8 mouse cellular contexts compared by ENCODE assay signal in genomic region chr1:153898989-153899730, GRCm38 (mm10). TPM values are rescaled to one million over a fixed set of nuclear protein-coding genes. Genes with fewer than 3 reads are reported as not detected.
A peak's percentile ranks its signal among the peaks of the same experiment; 100 is the strongest.
DNase-seq lines count a peak whose midpoint lies in the region; ATAC-seq and TF ChIP-seq lines count a peak whose summit lies in the region.

No protein-coding gene starts in this region.

- no peak for TF ChIP-seq CTCF in bone marrow, adult 2 months (IDR thresholded peaks at IDR 0.05; ENCODE audit: control insufficient read depth, insufficient read depth, low read length)
- no peak for TF ChIP-seq CTCF in liver, postnatal 0 days (IDR thresholded peaks at IDR 0.05; ENCODE audit: low read depth)

- TF ChIP-seq EP300 in liver, postnatal 0 days (IDR thresholded peaks at IDR 0.05; ENCODE audit: low read depth): no peak

- H3K4me2 ChIP-seq in heart, embryonic 13.5 days: peak overlapping the region; percentile 87
- peak overlapping the region; percentile 66 for H3K4me2 ChIP-seq in forebrain, embryonic 16.5 days (ENCODE audit: low read length)
- peak overlapping the region; percentile 66 for H3K4me2 ChIP-seq in liver, postnatal 0 days (ENCODE audit: low read depth, low read length)

- no peak for TF ChIP-seq POLR2A in bone marrow, adult 2 months (IDR thresholded peaks at IDR 0.05; ENCODE audit: borderline replicate concordance, control insufficient read depth, low read depth, low read length)

- WGBS in heart, embryonic 13.5 days: 15% methylated on average over 22 of the region's 22 CpGs
- 21% methylated on average over 22 of the region's 22 CpGs for WGBS in bone marrow, adult 2 months
- WGBS in forebrain, embryonic 16.5 days: 15% methylated on average over 22 of the region's 22 CpGs
- 16% methylated on average over 22 of the region's 22 CpGs for WGBS in liver, postnatal 0 days (ENCODE audit: insufficient replicate concordance)

- H3K4me3 ChIP-seq in heart, embryonic 13.5 days: peak overlapping the region; percentile 79
- H3K4me3 ChIP-seq in bone marrow, adult 2 months (replicated peaks; ENCODE audit: control insufficient read depth, low read depth, low read length): peak overlapping the region; percentile 97
- H3K4me3 ChIP-seq in forebrain, embryonic 16.5 days (replicated peaks; ENCODE audit: low read length): peak overlapping the region; percentile 83
- peak overlapping the region; percentile 91 for H3K4me3 ChIP-seq in liver, postnatal 0 days (ENCODE audit: low read depth, low read length)

- H3K9me3 ChIP-seq in heart, embryonic 13.5 days: no peaks in the 10 kb centered on the region
- no peaks in the 10 kb centered on the region for H3K9me3 ChIP-seq in forebrain, embryonic 16.5 days (ENCODE audit: control insufficient read depth, low read length)
- no peaks in the 10 kb centered on the region for H3K9me3 ChIP-seq in liver, postnatal 0 days (ENCODE audit: low read length)

- no peak for ATAC-seq in heart, embryonic 13.5 days (ENCODE audit: extremely low read depth, insufficient number of reproducible peaks, low FRiP score, low TSS enrichment)
- peak; percentile 59 for ATAC-seq in forebrain, embryonic 16.5 days
- no peak for ATAC-seq in liver, postnatal 0 days

- DNase-seq in heart, adult 18-20 months: no peak
- DNase-seq in liver, postnatal 0 days: no peak
- DNase-seq in urinary bladder, postnatal 4 days (ENCODE audit: low spot score in 2 of 2): no peak
- DNase-seq in layer of hippocampus, postnatal 36 days: no peak
- DNase-seq in layer of hippocampus, postnatal 10 days (ENCODE audit: low spot score in 2 of 2): no peak

- peak overlapping the region; percentile 97 for H3K27ac ChIP-seq in heart, embryonic 13.5 days (replicated peaks)
- H3K27ac ChIP-seq in bone marrow, adult 2 months (ENCODE audit: control insufficient read depth, insufficient read depth, low read depth, low read length, poor library complexity): peak overlapping the region; percentile 26; the same call in 1 of the 2 replicates
- peak overlapping the region; percentile 97 for H3K27ac ChIP-seq in forebrain, embryonic 16.5 days (ENCODE audit: low read length)
- H3K27ac ChIP-seq in liver, postnatal 0 days (ENCODE audit: low read depth): peak overlapping the region; percentile 98

- H3K36me3 ChIP-seq in heart, embryonic 13.5 days: peaks cover 17% of the 10 kb centered on the region
- peaks cover 6% of the 10 kb centered on the region; the same call in 1 of the 2 replicates for H3K36me3 ChIP-seq in forebrain, embryonic 16.5 days (ENCODE audit: control insufficient read depth, insufficient read depth)
- peaks cover 15% of the 10 kb centered on the region for H3K36me3 ChIP-seq in liver, postnatal 0 days (replicated peaks; ENCODE audit: insufficient read depth, low read length)

- H3K27me3 ChIP-seq in heart, embryonic 13.5 days (replicated peaks): peaks cover 4% of the 10 kb centered on the region; the same call in 1 of the 2 replicates
- H3K27me3 ChIP-seq in forebrain, embryonic 16.5 days (replicated peaks; ENCODE audit: control insufficient read depth, insufficient read depth, low read length): no peaks in the 10 kb centered on the region
- H3K27me3 ChIP-seq in liver, postnatal 0 days (ENCODE audit: insufficient read depth, low read length): no peaks in the 10 kb centered on the region

- H3K9ac ChIP-seq in heart, embryonic 13.5 days: peak overlapping the region; percentile 81
- H3K9ac ChIP-seq in forebrain, embryonic 16.5 days (replicated peaks; ENCODE audit: low read depth, low read length): peak overlapping the region; percentile 79
- H3K9ac ChIP-seq in liver, postnatal 0 days (replicated peaks): peak overlapping the region; percentile 96

- H3K4me1 ChIP-seq in heart, embryonic 13.5 days: peaks cover 36% of the 10 kb centered on the region
- H3K4me1 ChIP-seq in bone marrow, adult 2 months (ENCODE audit: control insufficient read depth, insufficient read depth, low read length): no peaks in the 10 kb centered on the region
- H3K4me1 ChIP-seq in forebrain, embryonic 16.5 days (replicated peaks; ENCODE audit: control insufficient read depth, insufficient read depth, low read length): peaks cover 35% of the 10 kb centered on the region
- peaks cover 18% of the 10 kb centered on the region for H3K4me1 ChIP-seq in liver, postnatal 0 days (ENCODE audit: insufficient read depth)

RNA-seq across cellular contexts. Expression of gene Glul, which starts 0.6 kb away (rescaled TPM):
- 63.4 and 67.3 TPM in 2 replicates for polyA plus RNA-seq in heart, embryonic 13.5 days (2015; fragmentation: Nextera tagmentation; extraction: Ambion mirVana)
- 100 to 1,000 TPM; 539 to 709 TPM for total RNA-seq in heart, adult 18-20 months (2021)
- polyA plus RNA-seq in bone marrow, adult 2 months (2011; ENCODE audit: insufficient read depth, insufficient read length, low replicate concordance, missing spikeins): 101 and 115 TPM in 2 replicates
- polyA plus RNA-seq in forebrain, embryonic 16.5 days (2015; fragmentation: Nextera tagmentation; extraction: Ambion mirVana): 114 and 137 TPM in 2 replicates
- polyA plus RNA-seq in liver, postnatal 0 days (2015; fragmentation: Nextera tagmentation; extraction: Ambion mirVana): 305 and 310 TPM in 2 replicates
- total RNA-seq in layer of hippocampus, postnatal 36 days (2021): 1,000 to 10,000 TPM; 1,756 to 1,813 TPM
- total RNA-seq in layer of hippocampus, postnatal 10 days (2021): 1,000 to 10,000 TPM; 1,051 to 1,097 TPM

RNA-seq across cellular contexts. Expression of gene Teddm2, which starts 0.9 kb away (rescaled TPM):
- polyA plus RNA-seq in heart, embryonic 13.5 days (2015; fragmentation: Nextera tagmentation; extraction: Ambion mirVana): 0.28 and 0.42 TPM in 2 replicates
- under 1 TPM; 0.60 to 0.77 TPM for total RNA-seq in heart, adult 18-20 months (2021)
- polyA plus RNA-seq in bone marrow, adult 2 months (2011; ENCODE audit: insufficient read depth, insufficient read length, low replicate concordance, missing spikeins): 1.8 and 2.1 TPM in 2 replicates
- 2.3 and 2.4 TPM in 2 replicates for polyA plus RNA-seq in forebrain, embryonic 16.5 days (2015; fragmentation: Nextera tagmentation; extraction: Ambion mirVana)
- 0.53 and 0.88 TPM in 2 replicates for polyA plus RNA-seq in liver, postnatal 0 days (2015; fragmentation: Nextera tagmentation; extraction: Ambion mirVana)
- 1 to 10 TPM; 2.2 to 2.8 TPM for total RNA-seq in layer of hippocampus, postnatal 36 days (2021)
- total RNA-seq in layer of hippocampus, postnatal 10 days (2021): 1 to 10 TPM; 1.7 to 2.7 TPM

RNA-seq across cellular contexts. Expression of gene Teddm1a, which starts 7.6 kb away (rescaled TPM):
- not detected in 2 replicates for polyA plus RNA-seq in heart, embryonic 13.5 days (2015; fragmentation: Nextera tagmentation; extraction: Ambion mirVana)
- not detected for total RNA-seq in heart, adult 18-20 months (2021)
- polyA plus RNA-seq in bone marrow, adult 2 months (2011; ENCODE audit: insufficient read depth, insufficient read length, low replicate concordance, missing spikeins): not detected in 2 replicates
- 0.28 TPM in 1 of 2 replicates, not detected in the other for polyA plus RNA-seq in forebrain, embryonic 16.5 days (2015; fragmentation: Nextera tagmentation; extraction: Ambion mirVana)
- not detected in 2 replicates for polyA plus RNA-seq in liver, postnatal 0 days (2015; fragmentation: Nextera tagmentation; extraction: Ambion mirVana)
- total RNA-seq in layer of hippocampus, postnatal 36 days (2021): not detected
- total RNA-seq in layer of hippocampus, postnatal 10 days (2021): not detected

RNA-seq across cellular contexts. Expression of gene Teddm1b, which starts 25.0 kb away (rescaled TPM):
- polyA plus RNA-seq in heart, embryonic 13.5 days (2015; fragmentation: Nextera tagmentation; extraction: Ambion mirVana): 0.08 and 0.15 TPM in 2 replicates
- total RNA-seq in heart, adult 18-20 months (2021): not detected
- not detected in 2 replicates for polyA plus RNA-seq in bone marrow, adult 2 months (2011; ENCODE audit: insufficient read depth, insufficient read length, low replicate concordance, missing spikeins)
- 1.1 and 1.5 TPM in 2 replicates for polyA plus RNA-seq in forebrain, embryonic 16.5 days (2015; fragmentation: Nextera tagmentation; extraction: Ambion mirVana)
- polyA plus RNA-seq in liver, postnatal 0 days (2015; fragmentation: Nextera tagmentation; extraction: Ambion mirVana): 0.05 TPM in 2 replicates
- total RNA-seq in layer of hippocampus, postnatal 36 days (2021): under 1 TPM in 1 of 2 experiments, not detected in 1; 0.20 TPM
- not detected for total RNA-seq in layer of hippocampus, postnatal 10 days (2021)

RNA-seq across cellular contexts. Expression of gene Rgsl1, which starts 55.2 kb away (rescaled TPM):
- polyA plus RNA-seq in heart, embryonic 13.5 days (2015; fragmentation: Nextera tagmentation; extraction: Ambion mirVana): not detected in 2 replicates
- total RNA-seq in heart, adult 18-20 months (2021): not detected
- polyA plus RNA-seq in bone marrow, adult 2 months (2011; ENCODE audit: insufficient read depth, insufficient read length, low replicate concordance, missing spikeins): not detected in 2 replicates
- 0.44 and 0.52 TPM in 2 replicates for polyA plus RNA-seq in forebrain, embryonic 16.5 days (2015; fragmentation: Nextera tagmentation; extraction: Ambion mirVana)
- not detected in 2 replicates for polyA plus RNA-seq in liver, postnatal 0 days (2015; fragmentation: Nextera tagmentation; extraction: Ambion mirVana)
- total RNA-seq in layer of hippocampus, postnatal 36 days (2021): 1 to 10 TPM in 1 of 2 experiments, under 1 TPM in 1; 0.82 to 1.3 TPM
- under 1 TPM; 0.57 to 0.71 TPM for total RNA-seq in layer of hippocampus, postnatal 10 days (2021)

Comparison
In these comparisons a context has a peak if more than half of its experiments do, and no peak if none do; other contexts are left out.
1. H3K27ac ChIP-seq: peak in every context shown above with its lines; median percentile 98 in liver, postnatal 0 days; 97 in heart, embryonic 13.5 days; 97 in forebrain, embryonic 16.5 days; 26 in bone marrow, adult 2 months.